Mouse (Mus musculus): Measurements from ENCODE around the gene Grsf1.

DNA sequence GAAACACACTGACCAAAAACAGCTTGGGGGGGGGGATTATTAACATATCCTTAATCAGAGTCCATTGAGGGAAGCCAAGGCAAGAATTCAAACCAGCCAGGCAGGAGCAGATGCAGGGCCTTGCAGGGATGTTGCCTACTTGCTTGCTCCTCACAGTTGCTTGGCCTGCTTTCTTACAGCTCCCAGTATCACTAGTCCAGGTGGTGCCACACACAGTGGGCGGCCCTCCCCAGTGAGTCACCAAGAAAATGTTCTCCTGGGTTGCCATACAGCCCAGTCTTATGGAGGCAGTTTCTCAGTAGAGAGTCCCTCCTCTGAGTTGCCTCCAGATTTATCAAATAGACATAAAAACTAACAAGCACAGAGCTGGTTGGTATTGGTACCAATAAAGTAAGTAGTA is 61.8 kb downstream of the Grsf1 start:
- TF ChIP-seq MAX (IDR thresholded peaks at IDR 0.05) (no peak), CTCF (IDR thresholded peaks at IDR 0.05; ENCODE audit: control insufficient read depth, insufficient read depth, insufficient read length) (no peak), MYOD1 (IDR thresholded peaks at IDR 0.05; ENCODE audit: control insufficient read depth, insufficient read length, low read depth) (no peak), USF1 (IDR thresholded peaks at IDR 0.05; ENCODE audit: low read depth) (no peak)

All from C2C12 (cell line).